In the genomic region with DNA sequence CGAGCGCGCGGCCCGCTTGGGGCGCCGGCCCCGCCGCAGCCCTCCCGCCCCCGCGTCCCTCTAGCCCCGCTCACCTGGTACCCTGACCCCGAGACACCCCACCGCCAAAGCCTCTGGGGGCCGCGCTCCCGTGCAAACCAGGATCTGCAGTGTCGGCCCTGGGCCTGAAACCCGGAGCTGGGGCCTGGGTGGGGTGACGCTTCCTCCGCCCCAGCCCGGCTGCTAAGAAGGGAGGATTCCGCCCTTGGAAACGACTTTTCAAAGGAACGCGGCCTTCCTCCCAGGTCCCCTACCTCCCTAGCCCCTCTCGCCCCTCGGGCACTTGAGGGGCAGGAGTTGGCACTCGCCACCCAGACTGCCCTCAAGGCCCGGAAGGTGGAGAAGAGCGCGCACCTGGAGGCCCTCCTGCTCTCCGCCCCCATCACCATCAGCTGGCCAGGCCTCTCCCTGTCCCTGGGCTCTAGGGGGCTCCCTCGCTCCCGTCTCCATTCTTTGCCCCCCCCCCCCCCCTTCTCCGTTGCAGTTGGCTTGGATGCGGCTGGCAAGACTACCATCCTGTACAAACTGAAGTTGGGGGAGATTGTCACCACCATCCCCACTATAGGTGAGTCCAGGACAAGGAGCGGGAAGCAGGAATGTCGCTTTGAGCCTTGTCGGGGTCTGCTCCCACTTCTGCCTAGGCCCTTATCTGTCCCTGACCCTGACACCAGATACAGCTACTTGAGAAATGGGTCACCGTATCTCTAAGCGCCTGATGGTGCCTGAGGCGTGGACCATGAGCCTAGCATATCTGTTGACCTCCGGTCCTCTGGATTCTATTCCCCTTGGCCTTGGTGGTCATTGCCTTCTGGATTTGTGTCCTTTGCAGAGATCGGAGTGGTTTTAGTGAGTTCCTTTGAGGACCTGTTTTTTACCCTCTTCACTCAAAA, we compare ENCODE assay signal across 9 mouse cellular contexts. TPM values are rescaled to one million over a fixed set of nuclear protein-coding genes. Genes with fewer than 3 reads are reported as not detected.
DNase-seq lines count a peak whose midpoint lies in the region; ATAC-seq and TF ChIP-seq lines count a peak whose summit lies in the region.
"Had no signal": no experiment of that assay in that cellular context is flagged by ENCODE, and none has a peak within 500 bp of the region (broad histone marks: within the 10 kb centered on the region; RNA-seq: fewer than 3 reads in every experiment).

No protein-coding gene starts in this region.

- ATAC-seq in forebrain, embryonic 11.5 days (replicated peaks; ENCODE audit: low FRiP score), result peak; percentile 57

- no peaks in the 10 kb centered on the region for H3K9me3 ChIP-seq in ES-Bruce4 (replicated peaks; ENCODE audit: control insufficient read depth, insufficient read depth, low read length, poor library complexity, severe bottlenecking)
- no peaks in the 10 kb centered on the region for H3K9me3 ChIP-seq in forebrain, embryonic 11.5 days (ENCODE audit: control insufficient read depth, low read length)

- no peak overlapping the region for H3K27ac ChIP-seq in ES-Bruce4 (ENCODE audit: insufficient read depth, low read length)
- 0 out of 2 replicates have a peak overlapping the region, but pooled peaks have one; percentile 50 for H3K27ac ChIP-seq in forebrain, embryonic 11.5 days (ENCODE audit: low read depth, low read length)

- no peak for TF ChIP-seq EP300 in ES-Bruce4 (IDR thresholded peaks at IDR 0.05; ENCODE audit: insufficient read depth, low read depth, low read length)

- H3K4me1 ChIP-seq in ES-Bruce4 (ENCODE audit: control insufficient read depth, insufficient read depth, low read length), result no peaks in the 10 kb centered on the region
- H3K4me1 ChIP-seq in forebrain, embryonic 11.5 days (replicated peaks; ENCODE audit: control insufficient read depth, insufficient read depth, low read length), result peaks cover 14% of the 10 kb centered on the region

- TF ChIP-seq CTCF in ES-Bruce4 (IDR thresholded peaks at IDR 0.05; ENCODE audit: low read depth, low read length), result peak; percentile 35
- no peak for TF ChIP-seq CTCF in brain, embryonic 14.5 days (IDR thresholded peaks at IDR 0.05; ENCODE audit: borderline replicate concordance, extremely low read depth, insufficient read depth, insufficient read length)

- H3K4me2 ChIP-seq in forebrain, embryonic 11.5 days (ENCODE audit: low read depth, low read length, severe bottlenecking), result peak overlapping the region; percentile 55

- peak overlapping the region; percentile 89 for H3K4me3 ChIP-seq in ES-Bruce4 (ENCODE audit: low read depth, low read length)
- peak overlapping the region; percentile 91 for H3K4me3 ChIP-seq in forebrain, embryonic 11.5 days (ENCODE audit: low read depth, low read length)

- DNase-seq in brain, embryonic 14.5 days (ENCODE audit: low read depth), result peak; percentile 59
- DNase-seq in forebrain, embryonic 11.5 days (ENCODE audit: low spot score), result peak; percentile 80
- DNase-seq in heart, postnatal 25 days (ENCODE audit: low spot score), result peak; percentile 24
- DNase-seq in layer of hippocampus, postnatal 10 days (ENCODE audit: low spot score in 2 of 2), result peak; percentile 59 to 69
- DNase-seq in lung, postnatal 10 days, result peak; percentile 57
- DNase-seq in retina, embryonic 14.5 days (ENCODE audit: low spot score), result peak; percentile 45
- DNase-seq in thymus, postnatal 36 days, result peak; percentile 66 to 73

- no peak for TF ChIP-seq POLR2A in ES-Bruce4 (IDR thresholded peaks at IDR 0.05; ENCODE audit: insufficient read depth, low read length)
- TF ChIP-seq POLR2A in brain, embryonic 14.5 days (IDR thresholded peaks at IDR 0.05; ENCODE audit: borderline replicate concordance, extremely low read depth, insufficient read depth, insufficient read length, poor library complexity, severe bottlenecking), result no peak

- intact Hi-C loops in heart, postnatal 25 days (cut with DNase I), result loop anchor here (5.0 kb wide), 3 partner anchors 38 to 162 kb away; partner anchors contain the start of gene Snd1

- peak overlapping the region; percentile 97 for H3K9ac ChIP-seq in ES-Bruce4 (ENCODE audit: low read depth, poor library complexity, severe bottlenecking)
- peak overlapping the region; percentile 93 for H3K9ac ChIP-seq in forebrain, embryonic 11.5 days (ENCODE audit: low read length)

- 12% methylated on average over 44 of the region's 46 CpGs for WGBS in forebrain, embryonic 11.5 days

- no peaks in the 10 kb centered on the region for H3K27me3 ChIP-seq in ES-Bruce4 (ENCODE audit: control insufficient read depth, insufficient read depth, low read length, poor library complexity, severe bottlenecking)
- no peaks in the 10 kb centered on the region for H3K27me3 ChIP-seq in forebrain, embryonic 11.5 days (ENCODE audit: control insufficient read depth, insufficient read depth, low read length)

- H3K36me3 ChIP-seq in ES-Bruce4 (ENCODE audit: control insufficient read depth, insufficient read depth, low read length, poor library complexity, severe bottlenecking), result peaks cover 5% of the 10 kb centered on the region; the same call in 1 of the 2 replicates
- H3K36me3 ChIP-seq in forebrain, embryonic 11.5 days (ENCODE audit: control insufficient read depth, insufficient read depth, low read length), result peaks cover 3% of the 10 kb centered on the region

RNA-seq across cellular contexts. Expression of gene Arf5, which starts 0.7 kb away (rescaled TPM):
- 128 and 130 TPM in 2 replicates for polyA plus RNA-seq in ES-Bruce4 (2011; ENCODE audit: insufficient read depth, insufficient read length, low read depth, missing spikeins)
- polyA plus RNA-seq in brain, embryonic 14.5 days (2012; rRNA removed), result 428 and 477 TPM in 2 replicates
- 301 and 329 TPM in 2 replicates for polyA plus RNA-seq in forebrain, embryonic 11.5 days (2014; fragmentation: Nextera tagmentation; extraction: Ambion mirVana)
- 100 to 1,000 TPM; 159 to 161 TPM for total RNA-seq in heart, postnatal 25 days (2021)
- 100 to 1,000 TPM; 391 to 393 TPM for total RNA-seq in layer of hippocampus, postnatal 10 days (2021)

RNA-seq across cellular contexts. Expression of gene Fscn3, which starts 3.6 kb away (rescaled TPM):
- polyA plus RNA-seq in ES-Bruce4 (2011; ENCODE audit: insufficient read depth, insufficient read length, low read depth, missing spikeins), result not detected in 2 replicates
- polyA plus RNA-seq in brain, embryonic 14.5 days (2012; rRNA removed), result 0.05 and 0.15 TPM in 2 replicates
- not detected in 2 replicates for polyA plus RNA-seq in forebrain, embryonic 11.5 days (2014; fragmentation: Nextera tagmentation; extraction: Ambion mirVana)
- not detected for total RNA-seq in heart, postnatal 25 days (2021)
- not detected for total RNA-seq in layer of hippocampus, postnatal 10 days (2021)

RNA-seq across cellular contexts. Expression of gene Gcc1, which starts 4.2 kb away (rescaled TPM):
- 9.2 and 10.2 TPM in 2 replicates for polyA plus RNA-seq in ES-Bruce4 (2011; ENCODE audit: insufficient read depth, insufficient read length, low read depth, missing spikeins)
- 6.3 and 9.1 TPM in 2 replicates for polyA plus RNA-seq in brain, embryonic 14.5 days (2012; rRNA removed)
- polyA plus RNA-seq in forebrain, embryonic 11.5 days (2014; fragmentation: Nextera tagmentation; extraction: Ambion mirVana), result 9.3 and 10.4 TPM in 2 replicates
- total RNA-seq in heart, postnatal 25 days (2021), result 1 to 10 TPM; 7.3 to 7.8 TPM
- 10 to 100 TPM; 16.4 to 16.9 TPM for total RNA-seq in layer of hippocampus, postnatal 10 days (2021)

RNA-seq across cellular contexts. Expression of gene Pax4, which starts 25.1 kb away (rescaled TPM):
- not detected in 2 replicates for polyA plus RNA-seq in ES-Bruce4 (2011; ENCODE audit: insufficient read depth, insufficient read length, low read depth, missing spikeins)
- 0.30 TPM in 1 of 2 replicates, not detected in the other for polyA plus RNA-seq in brain, embryonic 14.5 days (2012; rRNA removed)
- polyA plus RNA-seq in forebrain, embryonic 11.5 days (2014; fragmentation: Nextera tagmentation; extraction: Ambion mirVana), result not detected in 2 replicates
- not detected for total RNA-seq in heart, postnatal 25 days (2021)
- not detected for total RNA-seq in layer of hippocampus, postnatal 10 days (2021)
- polyA plus RNA-seq: gonadal fat pad, adult 2 months had no signal

RNA-seq across cellular contexts. Expression of gene Zfp800, which starts 26.2 kb away (rescaled TPM):
- polyA plus RNA-seq in ES-Bruce4 (2011; ENCODE audit: insufficient read depth, insufficient read length, low read depth, missing spikeins), result 17.4 and 19.7 TPM in 2 replicates
- polyA plus RNA-seq in brain, embryonic 14.5 days (2012; rRNA removed), result 6.1 and 8.8 TPM in 2 replicates
- polyA plus RNA-seq in forebrain, embryonic 11.5 days (2014; fragmentation: Nextera tagmentation; extraction: Ambion mirVana), result 23.9 and 26.0 TPM in 2 replicates
- total RNA-seq in heart, postnatal 25 days (2021), result 10 to 100 TPM in 1 of 2 experiments, 1 to 10 TPM in 1; 9.7 to 12.2 TPM
- total RNA-seq in layer of hippocampus, postnatal 10 days (2021), result 10 to 100 TPM; 16.8 to 17.6 TPM

Comparison
In these comparisons a context has a peak if more than half of its experiments do, and no peak if none do; other contexts are left out.
1. DNase-seq: peak in every context shown above with its lines; median percentile 80 in forebrain, embryonic 11.5 days; 70 in thymus, postnatal 36 days; 64 in layer of hippocampus, postnatal 10 days; 59 in brain, embryonic 14.5 days; 57 in lung, postnatal 10 days; 45 in retina, embryonic 14.5 days; 24 in heart, postnatal 25 days.